Mouse (Mus musculus) adrenal gland, postnatal 10 days (tissue): ENCODE data around the gene Zbtb45. TPM values are rescaled to one million over a fixed set of nuclear protein-coding genes. Genes with fewer than 3 reads are reported as not detected.

Source experiments
- DNase-seq: peaks from one replicate; pipeline ENCODE4 v3.0.0; 2021; ENCODE audit warnings: mixed read lengths
- total RNA-seq, 2 experiments: library from RNA; stranded (reverse); gene quantifications; 2 replicates each; pipeline ENCODE4 v1.2.3; 2021

The Zbtb45 gene
- total RNA-seq, 2 experiments from 2014 or later, result 11.3 to 13.6 TPM

DNA sequence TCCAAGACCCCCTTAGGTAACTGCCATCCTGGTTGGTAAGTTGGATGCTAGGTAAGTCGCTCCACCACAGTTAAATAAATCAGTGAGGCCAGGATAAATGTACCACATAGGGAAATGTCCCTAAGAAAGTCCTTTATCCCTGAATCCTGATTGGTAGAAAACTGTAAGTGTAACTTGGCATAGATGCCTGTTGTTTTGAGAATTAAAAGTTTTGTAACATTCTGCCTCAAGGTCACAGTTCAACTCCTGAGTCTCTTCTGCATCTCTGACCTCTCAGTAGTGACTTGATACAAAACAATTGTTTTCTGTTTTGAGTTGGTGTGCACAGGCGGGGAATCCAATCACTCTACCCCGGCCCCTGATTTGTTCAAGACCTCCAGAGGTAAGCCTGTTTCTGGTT lies 11.0 kb downstream of the Zbtb45 start, which contains the start of gene Trim28:
Trim28 (plus strand) TSS at position 264 of the 400 bp plus-strand sequence.
- no peak for DNase-seq

DNA sequence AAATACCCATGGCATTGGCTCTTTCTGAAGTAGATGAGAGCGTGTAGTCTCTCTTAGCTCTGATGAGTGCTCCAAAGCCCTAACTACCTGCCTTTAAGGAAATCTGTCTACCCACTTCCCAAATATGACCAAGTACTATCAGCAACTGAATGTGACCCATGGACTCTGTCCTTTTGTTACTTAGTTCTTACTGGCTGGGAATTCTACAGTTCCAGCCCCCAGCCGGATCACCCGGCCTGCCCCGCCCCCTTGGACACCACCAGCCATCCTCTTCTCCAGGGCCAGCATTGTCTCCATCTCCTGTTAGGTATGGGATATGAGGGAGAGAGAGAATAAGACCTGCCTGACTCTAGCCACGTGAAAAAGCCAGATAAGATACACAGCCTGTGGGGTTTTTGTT lies 11.8 kb downstream of the Zbtb45 start, which contains the start of gene Slc27a5:
Slc27a5 (minus strand) TSS at position 140 of the 400 bp plus-strand sequence.
- no peak for DNase-seq

DNA sequence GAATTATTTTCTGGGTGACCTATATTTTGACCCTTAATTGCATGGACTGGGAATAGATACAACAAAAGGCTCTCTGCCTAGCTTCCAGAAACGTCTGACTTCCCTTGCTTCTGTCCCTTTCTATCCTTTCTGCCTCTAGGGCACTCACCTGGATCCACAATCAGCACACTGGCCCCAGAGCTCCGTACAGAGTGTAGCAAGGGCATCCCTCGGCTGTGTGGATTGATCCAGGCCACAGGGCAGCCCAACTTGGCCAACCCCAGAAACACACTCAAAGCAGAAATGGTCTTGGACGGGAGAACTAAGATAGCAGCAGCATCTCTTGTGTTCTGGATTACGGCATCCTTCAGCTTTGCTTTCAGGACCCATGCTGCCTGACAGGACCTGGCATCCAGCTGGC lies 12.6 kb downstream of the Zbtb45 start:
- DNase-seq, result no peak

DNA sequence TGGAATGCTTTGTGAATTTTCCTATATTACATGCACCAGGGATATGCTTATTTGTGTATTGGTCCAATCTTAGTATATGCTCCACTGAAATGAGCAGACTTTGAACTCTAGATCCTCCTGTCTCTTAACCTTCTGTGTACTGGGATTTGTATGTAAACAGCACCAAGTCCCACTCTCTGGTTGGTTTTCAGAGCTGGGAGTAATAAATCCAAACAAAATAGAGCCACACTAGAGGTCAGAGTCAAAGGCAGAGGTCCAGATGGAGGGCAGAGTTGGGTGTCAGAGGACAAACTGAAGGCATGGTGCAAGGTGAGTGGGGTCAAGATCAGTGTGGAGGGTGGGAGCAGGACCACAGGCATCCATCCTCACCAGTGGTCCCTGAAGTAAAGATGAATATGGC lies 14.0 kb downstream of the Zbtb45 start:
- DNase-seq, result no peak

DNA sequence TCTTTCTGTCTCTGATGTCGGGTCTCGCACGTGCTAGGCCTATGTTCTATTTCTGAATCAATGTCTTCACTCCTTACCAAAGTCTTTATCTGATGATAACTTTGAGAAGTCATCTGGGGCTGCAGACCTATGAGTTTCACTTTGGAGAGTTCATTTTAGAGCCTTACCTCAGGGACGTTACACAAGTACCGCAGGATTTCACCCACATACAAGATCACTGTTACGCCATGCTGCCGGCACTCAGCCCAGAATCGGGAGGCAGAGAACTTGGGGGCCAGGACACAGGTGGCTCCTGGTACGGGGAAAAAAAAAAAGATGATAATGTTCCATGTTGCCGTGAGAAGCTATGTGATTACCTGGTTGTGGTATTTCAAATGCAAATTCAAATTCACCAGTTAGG lies 16.7 kb downstream of the Zbtb45 start:
- DNase-seq, result no peak

DNA sequence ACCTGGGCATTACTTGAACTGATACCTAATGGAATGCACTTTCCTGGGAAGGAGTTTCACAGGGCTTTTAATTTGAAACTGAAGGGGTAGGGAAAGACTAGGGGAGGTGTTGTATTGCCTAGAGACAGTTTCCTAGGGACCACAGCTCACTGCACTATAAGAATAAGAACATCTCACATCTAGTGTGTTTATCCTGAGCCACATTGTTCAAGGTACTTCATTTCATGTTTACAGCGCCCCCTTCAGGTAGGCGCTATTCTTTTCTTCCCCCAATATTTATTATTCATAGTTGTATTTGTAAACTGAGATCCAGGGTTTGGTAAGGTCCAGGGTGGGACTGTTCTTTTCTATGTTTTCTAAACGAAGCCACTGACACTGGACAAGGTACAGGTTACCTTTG lies 17.6 kb downstream of the Zbtb45 start:
- peak; percentile 58 for DNase-seq

DNA sequence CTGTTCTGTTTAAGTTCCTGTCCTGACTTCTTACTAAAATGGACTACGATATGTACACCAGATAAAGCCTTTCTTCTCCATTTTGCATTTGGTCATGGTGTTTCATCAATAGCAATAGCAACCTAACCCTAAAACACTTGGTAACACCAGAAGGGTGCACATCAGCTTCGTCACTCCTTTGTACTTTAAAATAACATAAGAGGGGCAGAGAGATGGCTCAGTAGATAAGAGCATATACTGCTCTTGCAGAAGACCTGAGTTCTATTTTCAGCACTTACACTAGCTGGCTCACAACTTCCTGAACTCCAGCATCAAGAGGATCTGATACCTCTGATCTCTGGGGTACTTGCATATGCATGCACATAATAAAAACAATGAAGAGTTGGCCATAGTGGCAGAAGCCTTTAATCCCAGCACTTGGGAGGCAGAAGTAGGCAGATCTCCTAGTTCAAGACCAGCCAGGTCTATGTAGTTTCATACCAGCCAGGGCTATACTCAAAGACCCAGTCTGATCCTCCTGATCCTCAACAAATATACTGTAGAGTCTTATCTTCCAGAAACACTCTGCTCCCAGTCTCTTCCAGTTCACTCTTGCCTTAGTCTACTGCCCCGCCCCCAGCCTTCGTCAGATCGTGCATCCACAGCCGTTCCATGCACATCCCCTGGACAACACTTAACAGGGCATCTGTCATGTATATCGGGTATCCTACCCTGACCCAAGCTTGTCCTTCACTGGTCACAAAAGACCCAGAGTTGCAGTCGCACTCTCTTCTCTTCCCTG lies 22.2 kb downstream of the Zbtb45 start:
- no peak for DNase-seq

DNA sequence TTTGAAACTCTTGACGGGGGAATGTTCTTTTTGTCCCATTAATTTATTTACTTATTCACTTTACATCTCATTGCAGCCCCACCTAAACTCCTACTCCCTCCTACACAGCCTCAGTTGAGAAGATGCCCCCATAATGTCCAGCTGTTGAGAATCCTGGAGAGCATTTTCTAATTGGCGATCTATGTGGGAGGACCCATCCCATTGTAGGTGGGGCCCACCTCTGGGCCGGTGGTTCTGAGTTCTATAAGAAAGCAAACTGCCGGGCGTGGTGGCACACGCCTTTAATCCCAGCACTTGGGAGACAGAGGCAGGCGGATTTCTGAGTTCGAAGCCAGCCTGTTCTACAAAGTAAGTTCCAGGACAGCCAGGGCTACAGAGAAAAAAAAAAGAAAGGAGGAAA lies 22.9 kb downstream of the Zbtb45 start:
- DNase-seq, result no peak

DNA sequence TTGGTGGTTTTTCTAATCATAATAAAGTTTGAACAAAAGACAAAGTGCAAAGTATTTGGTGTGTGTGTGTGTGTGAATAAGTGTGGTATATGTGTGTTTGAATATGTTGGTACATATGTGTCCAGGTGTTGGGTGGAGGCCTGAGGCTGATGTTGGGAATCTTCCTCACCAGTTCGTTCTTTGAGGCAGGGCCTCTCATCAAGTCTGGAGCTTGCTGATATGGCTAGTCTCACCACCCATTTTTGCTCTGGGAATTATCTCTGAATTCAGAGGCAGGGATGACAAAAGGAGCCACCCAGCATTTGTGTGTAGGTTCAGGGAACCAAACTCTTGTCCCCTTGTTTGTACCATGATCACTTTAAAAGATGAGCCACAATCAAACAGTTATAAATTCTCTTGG lies 24.1 kb downstream of the Zbtb45 start:
- no peak for DNase-seq

DNA sequence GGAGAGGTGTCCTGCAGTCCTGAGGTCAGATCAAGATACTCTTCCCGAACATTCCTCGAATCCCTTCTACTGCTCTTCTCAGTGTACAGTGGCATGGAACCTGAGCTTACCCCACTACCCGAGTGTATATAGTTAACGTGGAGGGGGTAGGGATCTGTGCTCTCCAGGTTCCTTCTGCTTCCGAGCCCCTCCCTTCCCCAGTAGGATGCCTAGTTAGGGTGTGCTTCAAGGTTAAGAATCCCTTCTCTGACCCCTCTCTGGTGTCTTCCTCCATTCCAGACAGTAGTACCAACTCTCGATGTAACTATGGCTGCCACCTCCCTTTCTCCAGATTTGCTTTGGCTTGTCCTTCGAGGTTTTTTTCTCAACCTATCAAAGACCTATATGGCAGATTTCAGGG lies 29.5 kb downstream of the Zbtb45 start:
- no peak for DNase-seq

DNA sequence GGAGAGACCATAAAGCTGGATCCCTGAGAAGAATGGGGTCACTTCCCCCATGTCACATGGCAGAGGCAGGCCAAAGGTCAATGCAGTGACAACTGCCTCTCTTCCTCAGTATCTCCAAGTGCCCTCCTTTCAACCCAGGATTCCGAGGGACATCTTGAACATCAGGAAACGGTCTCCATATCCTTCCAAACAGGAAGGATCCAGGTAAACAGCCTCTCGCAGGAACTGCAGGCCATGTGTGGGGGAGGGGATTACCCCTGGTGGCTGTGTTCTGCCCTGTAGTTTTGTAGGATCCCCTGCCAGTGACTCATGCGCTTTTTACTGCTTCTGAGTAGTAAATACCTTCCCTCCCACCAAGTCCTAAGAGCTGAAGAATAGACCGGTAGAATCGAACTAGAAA lies 30.1 kb downstream of the Zbtb45 start:
- no peak for DNase-seq

DNA sequence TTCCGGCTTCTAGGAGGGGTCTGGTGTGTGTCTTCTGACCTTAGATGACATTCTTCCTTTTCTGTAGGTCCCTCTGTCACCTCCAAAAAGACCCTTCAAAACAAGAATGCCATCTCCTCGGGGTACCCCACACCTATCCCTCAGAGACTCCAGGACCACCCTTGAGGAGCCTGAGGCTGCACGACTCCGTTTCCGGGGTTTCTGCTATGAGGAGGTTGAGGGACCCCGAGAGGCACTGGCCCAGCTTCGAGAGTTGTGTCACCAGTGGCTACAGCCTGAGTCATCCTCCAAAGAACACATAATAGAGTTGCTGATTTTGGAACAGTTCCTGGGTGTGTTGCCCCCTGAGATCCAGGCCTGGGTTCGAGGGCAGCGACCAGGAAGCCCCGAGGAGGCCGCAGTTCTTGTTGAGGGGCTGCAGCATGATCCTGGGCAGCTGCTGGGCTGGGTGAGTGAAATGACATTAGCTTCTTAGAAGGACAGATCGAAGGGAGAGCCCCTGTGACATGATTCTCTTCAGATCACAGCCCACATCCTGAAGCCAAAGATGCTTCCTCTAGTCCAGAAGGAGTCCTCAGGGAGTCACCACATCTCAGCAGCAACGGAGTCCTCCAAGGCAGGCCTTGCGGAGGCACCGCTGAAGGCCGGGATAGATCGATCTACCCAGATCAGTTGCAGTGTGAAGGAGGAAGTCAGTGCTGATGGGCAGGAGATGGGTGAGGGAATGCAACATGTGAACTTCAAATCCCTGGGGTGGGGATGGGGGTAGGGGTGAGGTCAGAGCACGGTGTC lies 30.7 kb downstream of the Zbtb45 start:
- no peak for DNase-seq

DNA sequence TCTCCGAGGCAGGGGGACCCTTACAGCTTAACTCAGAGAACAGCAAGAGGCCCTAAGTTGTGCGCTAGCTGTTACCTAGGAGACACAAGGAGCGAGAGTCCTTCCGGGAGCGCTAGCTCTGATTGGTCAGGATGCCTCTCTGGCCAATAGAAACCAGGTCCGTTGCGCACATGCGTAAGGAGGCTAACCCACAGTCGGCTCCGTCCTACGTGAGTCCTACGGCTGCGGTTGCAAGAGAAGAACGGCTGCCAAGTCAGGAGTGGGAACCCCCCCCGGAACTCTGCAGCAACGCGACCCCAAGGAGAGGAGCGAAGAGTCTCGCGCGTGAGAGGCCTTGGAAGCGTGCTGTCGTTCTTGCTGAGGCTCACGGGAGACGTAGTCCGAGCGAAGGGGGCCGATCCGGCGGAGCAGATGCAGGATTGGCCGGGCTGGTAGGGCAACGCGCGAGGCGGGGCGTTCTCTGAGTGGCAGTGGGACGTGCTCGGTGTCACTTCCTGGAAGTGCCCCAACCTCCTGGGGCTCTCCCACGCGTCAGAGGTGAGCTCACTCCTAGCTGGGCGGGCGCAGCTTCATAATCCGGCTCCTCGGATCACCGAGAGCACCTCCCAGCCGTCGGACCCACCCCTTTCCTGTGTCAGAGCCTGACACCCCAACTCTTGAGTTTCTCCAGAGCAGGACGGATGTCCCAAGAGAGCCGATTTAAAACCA lies 32.0 kb downstream of the Zbtb45 start, which contains the start of gene Zfp446:
Zfp446 (plus strand) TSS at position 167 of the 708 bp plus-strand sequence.
- peak; percentile 98 for DNase-seq

DNA sequence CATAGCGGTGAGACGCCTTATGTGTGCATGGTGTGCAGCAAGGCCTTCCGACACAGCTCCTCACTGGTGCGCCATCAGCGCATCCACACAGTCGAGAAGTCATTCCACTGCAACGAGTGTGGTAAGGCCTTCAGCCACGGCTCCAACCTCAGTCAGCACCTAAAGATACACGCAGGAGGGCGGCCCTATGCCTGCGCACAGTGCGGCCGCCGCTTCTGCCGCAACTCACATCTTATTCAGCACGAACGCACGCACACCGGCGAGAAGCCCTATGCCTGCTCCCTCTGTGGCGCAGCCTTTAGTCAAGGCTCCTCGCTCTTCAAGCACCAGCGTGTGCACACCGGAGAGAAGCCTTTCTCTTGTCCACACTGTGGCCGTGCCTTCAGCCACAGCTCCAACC lies 38.9 kb downstream of the Zbtb45 start:
- DNase-seq, result no peak

DNA sequence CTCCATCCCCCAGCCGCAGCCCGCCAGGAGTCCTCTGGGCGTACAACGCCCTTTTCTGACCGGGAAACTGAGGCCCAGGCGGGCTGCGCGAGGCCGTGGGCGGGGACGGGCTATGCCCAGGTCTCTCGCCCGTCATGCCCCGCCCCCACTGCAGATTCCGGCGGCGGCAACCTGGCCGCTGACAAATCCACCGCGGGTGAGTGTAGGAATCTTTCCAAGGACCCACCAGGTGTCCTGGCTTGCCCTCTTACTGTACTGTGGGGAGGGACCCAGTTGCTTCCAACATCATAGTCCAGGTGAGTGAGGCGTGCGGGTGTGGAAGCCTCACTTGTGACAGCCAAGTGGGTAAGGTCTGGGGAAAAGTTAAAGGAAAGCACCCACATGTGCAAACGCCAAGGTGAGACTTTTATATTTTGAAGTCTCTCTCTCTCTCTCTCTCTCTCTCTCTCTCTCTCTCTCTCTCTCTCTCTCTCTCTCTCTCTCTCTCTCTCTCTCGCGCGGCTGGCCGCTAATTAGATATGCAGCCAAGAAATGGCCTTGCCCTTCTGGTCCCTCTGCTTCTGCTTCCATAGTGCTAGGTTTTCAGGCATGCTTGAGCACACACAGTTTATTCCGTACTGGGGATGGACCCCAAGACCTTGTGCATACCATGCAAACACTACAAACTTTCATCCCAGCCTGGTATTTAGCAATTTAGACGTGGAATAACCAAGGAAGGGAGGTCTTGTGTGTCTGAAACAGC lies 43.6 kb downstream of the Zbtb45 start:
- DNase-seq, result peak; percentile 79

DNA sequence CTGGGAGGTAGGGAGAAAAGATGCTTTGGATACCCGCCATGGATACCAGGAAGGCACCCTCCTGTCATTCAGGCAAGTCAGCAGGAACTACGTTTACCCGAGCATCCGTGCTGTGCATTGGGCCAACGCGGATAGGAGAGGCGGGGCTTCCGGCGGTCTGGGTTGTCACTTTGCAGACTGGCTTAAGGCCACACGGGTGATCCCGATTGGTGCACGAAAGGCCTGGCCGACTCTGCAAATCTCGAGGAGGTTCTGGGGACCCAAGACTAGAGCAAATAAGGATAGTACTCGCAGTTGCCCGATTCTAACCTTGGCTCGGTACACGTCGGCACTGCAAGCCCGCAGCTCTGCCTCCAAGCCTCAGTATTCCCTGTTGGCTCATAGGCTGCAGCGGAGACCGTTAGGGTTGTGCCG lies 44.1 kb downstream of the Zbtb45 start, which contains the start of gene Zfp324:
Zfp324 (plus strand) TSS at position 161 of the 414 bp plus-strand sequence.
- peak; percentile 94 for DNase-seq

DNA sequence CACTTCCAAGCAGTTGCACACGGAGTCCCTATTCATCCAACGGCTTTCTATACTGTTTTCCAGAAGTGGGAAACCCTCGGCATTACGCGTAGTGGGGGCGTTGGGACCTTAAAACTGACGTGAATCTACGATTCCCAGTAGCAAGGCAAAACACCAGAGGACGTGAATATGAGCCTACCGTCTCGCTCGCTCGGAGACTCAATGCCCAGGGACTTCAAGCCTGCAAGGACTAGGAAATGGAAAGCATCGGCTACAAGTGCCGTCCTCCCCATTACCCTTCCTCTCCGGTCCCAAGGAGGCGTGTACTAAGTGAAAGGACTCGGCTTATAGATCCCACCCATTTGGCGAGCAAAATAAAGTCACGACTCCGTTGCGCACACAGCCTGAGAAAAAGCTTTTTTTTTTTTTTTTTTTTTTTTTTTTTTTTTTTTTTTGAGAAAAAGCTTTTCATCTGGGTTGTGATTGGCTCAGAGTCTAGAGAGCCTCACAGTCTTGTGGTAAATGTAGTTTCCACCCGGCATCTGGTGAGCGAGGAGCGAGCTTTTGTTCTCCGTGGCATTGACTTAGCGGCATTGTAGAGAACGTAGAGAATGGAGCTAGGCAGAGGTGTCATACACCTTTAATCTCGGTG lies 48.2 kb downstream of the Zbtb45 start:
- DNase-seq, result peak; percentile 58

DNA sequence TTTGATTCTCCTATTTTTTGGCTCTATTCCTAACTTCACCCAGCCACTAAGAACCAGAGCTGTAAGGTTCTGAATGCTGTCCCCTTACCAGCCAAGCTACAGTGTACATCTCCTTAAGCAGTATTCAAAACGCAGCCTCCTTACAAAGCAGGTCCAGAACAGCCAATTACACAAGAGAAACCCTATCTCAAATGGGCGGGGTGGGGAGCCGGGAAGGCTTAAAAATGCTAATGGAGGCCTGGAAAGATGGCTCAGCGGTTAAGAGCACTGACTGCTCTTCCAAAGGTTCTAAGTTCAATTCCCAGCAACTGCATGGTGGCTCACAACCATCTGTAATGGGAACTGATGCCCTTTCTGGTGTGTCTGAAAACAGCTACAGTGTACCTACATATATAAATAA lies 50.1 kb downstream of the Zbtb45 start:
- no peak for DNase-seq

DNA sequence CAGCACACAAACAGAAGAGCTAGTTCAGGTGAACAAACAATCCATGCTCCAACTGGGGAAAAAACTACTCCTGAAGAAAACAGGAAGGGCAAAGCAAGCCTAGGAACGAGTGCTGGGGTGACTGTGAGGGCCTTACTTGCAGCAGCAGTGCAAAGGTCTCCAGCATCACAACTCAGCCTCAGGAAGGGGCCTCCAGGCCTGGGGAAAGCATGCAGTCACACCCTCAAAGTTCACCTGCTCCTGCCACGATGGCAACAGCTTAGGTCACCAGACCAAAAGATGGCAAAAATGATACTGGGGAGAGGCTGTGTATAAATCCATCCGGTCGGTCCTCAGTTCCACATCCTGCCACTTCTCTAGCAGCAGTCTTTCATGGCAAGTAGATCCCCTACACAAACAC lies 50.9 kb downstream of the Zbtb45 start:
- no peak for DNase-seq

DNA sequence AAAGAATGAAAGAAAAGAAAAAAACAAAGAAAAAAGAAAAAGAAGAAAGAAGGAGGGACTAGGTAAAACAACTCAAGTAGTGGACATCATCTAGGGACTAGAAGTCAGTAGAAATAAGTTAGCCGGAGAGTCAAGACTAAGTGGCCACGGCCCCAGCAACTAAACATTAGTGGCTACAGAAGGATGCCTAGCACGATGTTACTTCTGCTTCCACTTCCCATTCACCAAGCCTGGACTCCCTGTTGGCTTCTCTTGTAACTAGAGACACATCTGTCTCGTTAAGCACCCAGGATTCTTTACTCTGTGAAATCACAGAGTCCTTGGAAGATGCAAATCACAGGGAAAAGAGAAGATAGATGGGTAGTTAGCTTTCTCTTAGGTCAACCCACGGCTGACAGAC lies 52.3 kb downstream of the Zbtb45 start:
- no peak for DNase-seq

DNA sequence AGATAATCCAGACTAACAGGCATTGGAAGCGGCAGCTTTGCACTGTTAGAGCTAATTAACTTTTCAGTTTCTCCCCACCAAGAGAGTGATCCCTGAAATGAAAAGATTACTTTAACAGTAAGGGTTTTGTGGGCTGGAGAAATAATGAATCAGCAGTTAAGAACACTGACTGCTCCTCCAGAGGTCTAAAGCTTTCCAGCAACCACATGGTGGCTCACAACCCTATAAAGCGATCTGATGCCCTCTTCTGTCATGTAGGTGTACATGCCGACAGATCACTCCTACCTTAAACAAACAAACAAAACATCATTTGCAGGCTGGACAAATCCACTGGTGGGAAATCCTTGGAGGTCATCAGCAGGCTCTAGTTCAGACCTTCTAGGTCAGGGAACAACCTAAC lies 54.9 kb downstream of the Zbtb45 start:
- no peak for DNase-seq
